Mouse (Mus musculus) spleen, adult 2 months (tissue): ENCODE data around the gene Fubp1.

Source experiments
- CTCF ChIP-seq: fragments of 200-500 bp; IDR thresholded peaks from 2 replicates; pipeline ENCODE4 v1.5.1; 2011; ENCODE audit warnings: mild to moderate bottlenecking, inconsistent platforms; ENCODE audit not compliant: insufficient read depth, insufficient read length, insufficient replicate concordance; ENCODE audit errors: extremely low read depth
- POLR2A ChIP-seq: fragments of 200-500 bp; IDR thresholded peaks from 2 replicates; pipeline ENCODE4 v1.6.1; 2011; ENCODE audit warnings: low read depth, low read length, inconsistent platforms

GRCm38 (mm10) chr3:152199125-152199524, 11.1 kb upstream of the Fubp1 start:
- no peak for TF ChIP-seq POLR2A
- TF ChIP-seq CTCF = no peak
